Mouse (Mus musculus) heart, adult 11 months (tissue): ENCODE results near the gene Anpep.

ENCODE experiments used
- DNase-seq: peaks from one replicate; pipeline ENCODE4 v3.0.0; 2022

The Anpep gene

GRCm38 (mm10) chr7:79866294-79867000 is 5.6 kb upstream of the Anpep start:
- DNase-seq, result no peak

GRCm38 (mm10) chr7:79861794-79862193 is 935 bp upstream of the Anpep start:
- DNase-seq, result no peak

DNA sequence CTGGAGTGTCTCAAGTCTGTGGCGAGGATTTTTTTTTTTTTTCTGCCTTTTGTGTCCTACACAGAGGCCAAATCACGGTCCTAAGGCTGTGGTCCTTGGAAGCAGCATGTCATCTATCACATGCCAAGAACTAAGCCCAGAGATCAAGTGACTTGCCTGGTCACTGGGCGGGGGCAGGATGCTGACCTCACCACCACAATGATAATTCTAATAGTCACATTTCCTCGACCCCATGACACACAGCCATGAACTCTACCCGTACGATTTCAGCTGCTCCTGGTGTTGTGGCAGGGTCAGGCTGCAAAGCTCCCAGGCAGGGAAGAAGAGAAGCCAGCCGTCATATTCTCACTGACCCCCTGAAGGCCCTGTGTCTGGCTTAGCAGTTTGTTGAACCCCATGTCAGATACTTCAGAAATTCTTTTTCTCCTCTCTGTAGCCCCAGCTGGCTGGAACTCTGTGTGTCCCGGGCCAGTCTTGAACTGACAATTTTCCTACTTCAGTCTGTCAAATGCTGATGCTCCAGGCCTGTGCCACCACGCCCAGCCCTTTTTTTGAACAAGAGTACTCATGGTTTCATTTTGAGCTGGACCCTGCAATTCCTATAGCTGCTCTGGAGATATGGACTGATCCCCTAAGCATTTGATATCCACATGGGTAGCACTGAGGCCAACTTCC is 1.8 kb downstream of the Anpep start:
- DNase-seq, result peak; percentile 96

GRCm38 (mm10) chr7:79858202-79858934 is 2.5 kb downstream of the Anpep start:
- peak; percentile 96 for DNase-seq

- no peak for DNase-seq
These were observed 4.6 kb downstream of the Anpep start for GRCm38 (mm10) chr7:79856305-79856704.

- peak; percentile 97 for DNase-seq
These were observed 13.1 kb downstream of the Anpep start for GRCm38 (mm10) chr7:79847456-79848451.

GRCm38 (mm10) chr7:79846342-79846741 is 14.5 kb downstream of the Anpep start:
- peak; percentile 94 for DNase-seq

DNA sequence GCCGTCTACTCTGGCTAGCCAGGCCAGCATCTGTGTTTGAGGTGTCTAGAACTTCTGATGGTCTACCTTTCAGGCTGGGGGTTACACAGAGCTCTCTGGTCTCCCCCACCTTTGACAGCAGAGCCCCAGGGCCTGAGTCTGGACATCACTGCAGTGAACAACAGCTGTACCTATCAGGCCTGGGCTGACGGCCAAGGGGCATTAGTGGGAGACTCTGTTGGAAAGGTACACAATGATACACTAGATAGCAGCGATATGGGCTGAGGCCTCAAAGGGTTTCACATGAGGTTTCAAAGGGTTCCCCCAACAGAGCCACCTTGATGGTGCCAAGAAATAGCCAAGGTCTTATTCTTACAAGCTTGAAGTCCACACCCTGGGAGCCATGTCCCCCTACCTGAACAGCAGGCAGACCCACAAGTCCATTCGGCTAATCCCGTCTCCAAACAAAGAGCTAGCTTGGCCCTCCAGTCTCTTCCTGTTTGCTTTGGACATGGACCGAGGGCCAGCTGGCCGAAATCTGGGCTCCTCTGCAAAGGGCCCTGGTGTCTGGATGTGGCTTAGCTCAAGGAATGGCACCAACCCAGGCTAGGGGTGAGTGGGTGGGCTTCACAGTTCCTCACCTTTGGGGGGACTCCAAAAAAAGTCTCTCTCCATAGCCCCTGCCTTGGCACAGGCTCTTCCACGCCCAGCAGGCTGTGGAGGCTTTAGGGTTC is 16.6 kb downstream of the Anpep start:
- DNase-seq, result peak; percentile 98

DNA sequence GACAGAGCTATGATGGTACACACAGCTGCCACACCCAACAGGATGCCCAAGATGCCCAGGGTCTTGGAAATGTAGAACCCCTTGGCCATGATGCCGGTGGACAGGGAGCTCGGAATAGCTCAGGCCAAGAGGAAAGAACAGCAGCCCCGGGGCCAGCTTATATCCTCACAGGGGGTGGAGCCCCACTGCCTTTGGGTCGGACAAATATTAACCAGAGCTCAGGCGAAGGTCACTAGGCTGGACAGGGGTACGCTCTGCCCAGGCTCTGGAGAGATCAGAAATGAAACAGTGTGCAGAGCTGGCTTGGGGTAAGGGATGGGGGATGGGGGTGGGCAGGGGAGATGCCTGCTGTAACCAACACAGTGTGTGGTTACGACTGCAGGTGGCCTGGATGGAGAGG is 18.7 kb downstream of the Anpep start:
- DNase-seq, result no peak

- DNase-seq, result peak; percentile 69
These were observed 23.6 kb downstream of the Anpep start for GRCm38 (mm10) chr7:79837247-79837646.

GRCm38 (mm10) chr7:79835196-79835595 is 25.7 kb downstream of the Anpep start:
- no peak for DNase-seq

DNA sequence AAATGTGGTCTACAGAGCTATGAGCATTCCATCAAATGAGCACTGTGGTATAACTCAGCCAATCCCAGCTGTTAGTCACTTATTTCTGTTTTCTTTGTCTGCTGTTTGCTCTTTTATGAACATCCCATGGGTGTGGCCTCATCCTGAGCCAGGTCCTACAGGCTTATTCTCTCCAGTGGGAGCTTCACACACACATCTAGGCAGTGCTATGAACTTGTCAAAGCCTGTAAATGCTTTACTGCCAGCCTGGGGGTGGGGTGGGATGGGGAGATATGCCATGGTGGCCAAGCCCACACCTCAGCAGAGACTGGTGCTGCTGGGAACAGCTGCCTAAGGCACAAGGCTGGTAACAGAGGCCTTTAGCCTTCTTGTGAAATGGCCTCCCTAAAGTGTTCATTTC is 27.9 kb downstream of the Anpep start:
- DNase-seq, result peak; percentile 76

DNA sequence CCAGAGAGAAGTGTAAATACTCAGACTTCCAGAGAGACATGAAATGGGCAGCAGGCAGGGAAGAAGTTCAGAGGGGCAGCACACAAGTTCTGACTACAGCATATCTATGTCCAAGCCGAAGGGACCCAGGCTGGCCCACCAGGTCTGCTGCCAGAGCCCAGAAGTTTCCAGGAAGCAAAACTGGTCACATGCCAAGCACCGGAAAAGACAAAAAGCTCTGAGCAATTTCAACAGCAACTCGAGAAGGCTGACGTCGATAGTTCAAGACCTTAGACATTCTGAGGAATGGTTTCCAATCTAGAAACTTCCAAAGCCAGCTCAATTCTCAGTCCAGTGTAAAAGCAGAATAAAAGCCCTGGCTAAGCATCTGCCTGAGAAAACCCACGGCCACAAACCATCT is 29.3 kb downstream of the Anpep start:
- DNase-seq, result peak; percentile 96

DNA sequence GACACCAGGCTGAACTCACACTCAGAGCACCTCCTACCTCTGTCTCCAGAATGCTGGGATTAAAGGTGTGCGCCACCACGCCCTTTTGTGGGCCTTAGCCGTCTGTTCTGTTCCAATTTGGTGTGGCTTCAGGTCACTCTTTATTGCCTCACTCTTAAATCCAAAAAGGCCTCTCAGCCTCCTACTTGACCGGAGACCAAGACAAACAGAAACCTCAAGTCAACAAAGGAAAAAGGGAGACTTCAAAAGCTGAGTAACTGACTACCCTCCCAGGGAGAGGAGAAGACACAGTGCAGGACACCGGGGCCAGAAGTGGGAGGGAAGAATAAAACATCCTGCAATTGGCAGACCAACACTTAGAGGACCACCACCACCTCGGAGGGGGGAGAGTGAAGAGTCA is 29.7 kb downstream of the Anpep start:
- peak; percentile 90 for DNase-seq

GRCm38 (mm10) chr7:79828341-79828740 is 32.5 kb downstream of the Anpep start:
- no peak for DNase-seq

GRCm38 (mm10) chr7:79822092-79822695 is 38.7 kb downstream of the Anpep start:
- DNase-seq, result no peak

DNA sequence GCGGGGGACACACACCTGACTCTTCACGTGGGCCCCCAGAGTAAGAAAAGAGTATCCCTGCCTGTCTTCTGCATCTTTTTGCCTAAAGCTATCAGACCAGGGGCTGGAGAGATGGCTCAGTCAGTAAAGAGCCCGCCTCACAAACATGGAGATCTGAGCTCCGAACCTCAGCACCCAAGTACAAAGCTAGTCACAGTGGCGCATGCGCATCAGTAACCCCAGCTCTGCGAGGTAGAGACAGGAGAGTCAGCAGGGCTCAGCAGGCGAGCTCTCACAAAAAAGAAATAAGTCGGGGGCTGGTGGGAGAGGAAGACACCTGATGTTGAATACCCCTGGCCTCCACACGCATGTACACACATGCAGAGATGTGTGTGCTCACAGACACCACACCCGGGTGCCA is 40.9 kb downstream of the Anpep start:
- no peak for DNase-seq

DNA sequence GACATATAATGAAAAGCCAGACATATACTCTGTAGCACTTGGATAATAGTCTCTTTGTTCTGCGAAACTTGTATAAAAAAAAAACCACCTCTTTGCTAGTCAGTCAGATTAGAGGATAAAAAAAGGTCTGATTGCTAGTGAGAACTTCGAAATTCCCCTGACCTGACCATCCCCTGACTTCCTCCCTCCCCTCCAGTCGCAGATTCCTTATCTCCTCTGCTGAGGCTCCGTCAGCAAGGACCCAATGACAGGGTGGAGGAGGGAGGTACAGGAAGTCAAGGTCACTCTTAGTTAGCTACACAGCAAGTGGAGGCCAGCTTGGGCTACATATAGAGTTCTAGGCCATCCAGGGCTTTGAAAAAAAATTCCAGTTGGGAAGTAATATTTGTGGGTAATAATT is 41.3 kb downstream of the Anpep start:
- no peak for DNase-seq

DNA sequence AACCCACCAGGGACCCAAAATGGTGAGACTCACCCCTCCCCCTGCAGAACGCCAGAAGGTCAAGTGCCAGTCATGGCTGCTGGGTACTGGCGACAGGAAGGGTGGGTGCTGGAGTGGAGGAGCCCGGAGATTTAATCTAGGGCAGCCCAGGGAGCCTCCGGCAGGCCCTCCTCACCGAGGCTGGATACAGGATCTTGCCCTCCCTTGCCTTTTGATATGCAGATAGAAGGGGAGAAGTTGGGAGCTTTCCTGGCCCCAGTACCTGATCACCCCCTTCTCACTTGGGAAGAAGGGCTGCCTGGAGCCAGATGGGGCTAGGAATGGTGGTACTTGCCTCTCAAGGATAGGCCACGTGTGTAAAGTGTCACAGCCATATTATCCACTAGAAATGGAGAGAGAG is 42.5 kb downstream of the Anpep start:
- DNase-seq, result no peak

DNA sequence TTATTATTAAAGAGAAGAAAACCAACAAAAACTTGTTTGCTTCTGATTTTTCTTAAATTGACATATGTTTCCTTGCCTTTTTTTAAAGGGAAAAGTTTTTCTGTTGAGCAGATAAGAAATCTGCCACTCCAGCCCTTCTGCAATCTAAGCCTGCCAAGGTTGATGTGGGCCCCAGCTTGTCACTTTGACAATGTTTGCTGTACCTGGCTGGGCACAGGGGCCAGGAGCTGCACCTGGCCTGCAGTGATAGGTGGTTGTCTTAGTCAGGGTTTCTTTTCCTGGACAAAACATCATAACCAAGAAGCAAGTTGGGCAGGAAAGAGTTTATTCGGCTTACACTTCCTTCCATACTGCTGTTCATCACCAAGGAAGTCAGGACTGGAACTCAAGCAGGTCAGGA is 47.5 kb downstream of the Anpep start:
- no peak for DNase-seq
